ENCODE assay signal across 8 mouse cellular contexts in genomic region chr19:8713997-8714652, GRCm38 (mm10). TPM values are rescaled to one million over a fixed set of nuclear protein-coding genes. Genes with fewer than 3 reads are reported as not detected.
DNase-seq lines count a peak whose midpoint lies in the region; ATAC-seq and TF ChIP-seq lines count a peak whose summit lies in the region.

No protein-coding gene starts in this region.

- peak overlapping the region; percentile 81 for H3K4me3 ChIP-seq in kidney, adult 2 months (ENCODE audit: insufficient read depth, low read depth, low read length)
- peak overlapping the region; percentile 99 for H3K4me3 ChIP-seq in bone marrow macrophage, adult 2 months (ENCODE audit: insufficient read depth, low read length)
- H3K4me3 ChIP-seq in hindbrain, embryonic 16.5 days (ENCODE audit: low read length), result peak overlapping the region; percentile 50
- peak overlapping the region; percentile 57 for H3K4me3 ChIP-seq in midbrain, embryonic 15.5 days

- peaks cover 3% of the 10 kb centered on the region; the same call in 1 of the 2 replicates for H3K36me3 ChIP-seq in kidney, adult 2 months (ENCODE audit: control insufficient read depth, insufficient read depth, low read length)
- peaks cover 11% of the 10 kb centered on the region for H3K36me3 ChIP-seq in hindbrain, embryonic 16.5 days (ENCODE audit: control insufficient read depth, insufficient read depth, low read length)
- peaks cover 16% of the 10 kb centered on the region; the same call in 1 of the 2 replicates for H3K36me3 ChIP-seq in midbrain, embryonic 15.5 days (replicated peaks)

- WGBS in kidney, adult 2 months, result 5% methylated on average over 13 of the region's 13 CpGs
- WGBS in hindbrain, embryonic 16.5 days, result 7% methylated on average over 13 of the region's 13 CpGs
- 10% methylated on average over 13 of the region's 13 CpGs for WGBS in midbrain, embryonic 15.5 days

- DNase-seq in kidney, adult 2 months, result no peak
- DNase-seq in kidney, postnatal 25 days, result no peak
- DNase-seq in urinary bladder, adult 18-20 months (ENCODE audit: low spot score in 2 of 2), result no peak
- no peak for DNase-seq in layer of hippocampus, adult 9-10 months (ENCODE audit: low spot score)
- no peak for DNase-seq in thymus, postnatal 14 days

- H3K27me3 ChIP-seq in kidney, adult 2 months (replicated peaks; ENCODE audit: control insufficient read depth, insufficient read depth, low read length), result no peaks in the 10 kb centered on the region
- no peaks in the 10 kb centered on the region for H3K27me3 ChIP-seq in hindbrain, embryonic 16.5 days (replicated peaks; ENCODE audit: control insufficient read depth, insufficient read depth, low read length)
- H3K27me3 ChIP-seq in midbrain, embryonic 15.5 days (replicated peaks), result no peaks in the 10 kb centered on the region

- H3K4me2 ChIP-seq in hindbrain, embryonic 16.5 days (ENCODE audit: low read length), result peak overlapping the region; percentile 58
- peak overlapping the region; percentile 66 for H3K4me2 ChIP-seq in midbrain, embryonic 15.5 days

- H3K4me1 ChIP-seq in kidney, adult 2 months (ENCODE audit: control insufficient read depth, insufficient read depth, low read length), result peaks cover 9% of the 10 kb centered on the region; the same call in 1 of the 2 replicates
- peaks cover 23% of the 10 kb centered on the region for H3K4me1 ChIP-seq in bone marrow macrophage, adult 2 months (ENCODE audit: control insufficient read depth, insufficient read depth, low read length)
- peaks cover 23% of the 10 kb centered on the region for H3K4me1 ChIP-seq in hindbrain, embryonic 16.5 days (ENCODE audit: control insufficient read depth, insufficient read depth, low read depth, low read length)
- H3K4me1 ChIP-seq in midbrain, embryonic 15.5 days, result peaks cover 37% of the 10 kb centered on the region

- no peak for TF ChIP-seq POLR2A in kidney, adult 2 months (IDR thresholded peaks at IDR 0.05; ENCODE audit: low read depth, low read length)
- no peak for TF ChIP-seq POLR2A in bone marrow macrophage, adult 2 months (IDR thresholded peaks at IDR 0.05; ENCODE audit: borderline replicate concordance, low read depth, low read length)

- H3K9me3 ChIP-seq in hindbrain, embryonic 16.5 days (ENCODE audit: control insufficient read depth, low read length), result no peaks in the 10 kb centered on the region
- H3K9me3 ChIP-seq in midbrain, embryonic 15.5 days, result no peaks in the 10 kb centered on the region

- ATAC-seq in hindbrain, embryonic 16.5 days, result peak; percentile 31
- ATAC-seq in midbrain, embryonic 15.5 days (replicated peaks), result peak; percentile 25

- peak overlapping the region; percentile 75 for H3K9ac ChIP-seq in hindbrain, embryonic 16.5 days (ENCODE audit: low read depth, low read length)
- H3K9ac ChIP-seq in midbrain, embryonic 15.5 days, result peak overlapping the region; percentile 70

- peak overlapping the region; percentile 83; the same call in 1 of the 2 replicates for H3K27ac ChIP-seq in kidney, adult 2 months (ENCODE audit: insufficient read depth, low read depth, low read length)
- peak overlapping the region; percentile 96 for H3K27ac ChIP-seq in bone marrow macrophage, adult 2 months (ENCODE audit: insufficient read depth, low read depth, low read length)
- peak overlapping the region; percentile 85 for H3K27ac ChIP-seq in hindbrain, embryonic 16.5 days (ENCODE audit: low read depth, low read length)
- H3K27ac ChIP-seq in midbrain, embryonic 15.5 days, result peak overlapping the region; percentile 88

- no peak for TF ChIP-seq CTCF in kidney, adult 2 months (conservative IDR thresholded peaks at IDR 0.05; ENCODE audit: insufficient read depth, insufficient read length, low read depth, low read length)
- TF ChIP-seq CTCF in bone marrow macrophage, adult 2 months (IDR thresholded peaks at IDR 0.05; ENCODE audit: low read depth, low read length), result no peak

RNA-seq across cellular contexts. Expression of gene Slc3a2, which starts 9.0 kb away (rescaled TPM):
- polyA plus RNA-seq in kidney, adult 2 months (2012; rRNA removed), result 560 and 573 TPM in 2 replicates
- polyA plus RNA-seq in bone marrow macrophage, adult 2 months (2012; ENCODE audit: insufficient read depth, insufficient read length, missing spikeins), result 160 and 172 TPM in 2 replicates
- 183 and 191 TPM in 2 replicates for polyA plus RNA-seq in hindbrain, embryonic 16.5 days (2015; fragmentation: Nextera tagmentation; extraction: Ambion mirVana)
- polyA plus RNA-seq in midbrain, embryonic 15.5 days (2015; fragmentation: Nextera tagmentation; extraction: Ambion mirVana), result 165 and 174 TPM in 2 replicates

RNA-seq across cellular contexts. Expression of gene Wdr74, which starts 21.5 kb away (rescaled TPM):
- 28.2 and 29.3 TPM in 2 replicates for polyA plus RNA-seq in kidney, adult 2 months (2012; rRNA removed)
- polyA plus RNA-seq in bone marrow macrophage, adult 2 months (2012; ENCODE audit: insufficient read depth, insufficient read length, missing spikeins), result 22.2 and 25.8 TPM in 2 replicates
- polyA plus RNA-seq in hindbrain, embryonic 16.5 days (2015; fragmentation: Nextera tagmentation; extraction: Ambion mirVana), result 89.6 and 92.0 TPM in 2 replicates
- polyA plus RNA-seq in midbrain, embryonic 15.5 days (2015; fragmentation: Nextera tagmentation; extraction: Ambion mirVana), result 100.0 and 103 TPM in 2 replicates

RNA-seq across cellular contexts. Expression of gene 1700092M07Rik, which starts 26.4 kb away (rescaled TPM):
- polyA plus RNA-seq in kidney, adult 2 months (2012; rRNA removed), result 0.39 TPM in 1 of 2 replicates, not detected in the other
- not detected in 2 replicates for polyA plus RNA-seq in bone marrow macrophage, adult 2 months (2012; ENCODE audit: insufficient read depth, insufficient read length, missing spikeins)
- 1.5 and 1.6 TPM in 2 replicates for polyA plus RNA-seq in hindbrain, embryonic 16.5 days (2015; fragmentation: Nextera tagmentation; extraction: Ambion mirVana)
- 1.5 and 1.7 TPM in 2 replicates for polyA plus RNA-seq in midbrain, embryonic 15.5 days (2015; fragmentation: Nextera tagmentation; extraction: Ambion mirVana)

RNA-seq across cellular contexts. Expression of gene Stx5a, which starts 27.1 kb away (rescaled TPM):
- polyA plus RNA-seq in kidney, adult 2 months (2012; rRNA removed), result 51.4 and 59.4 TPM in 2 replicates
- 84.2 and 100 TPM in 2 replicates for polyA plus RNA-seq in bone marrow macrophage, adult 2 months (2012; ENCODE audit: insufficient read depth, insufficient read length, missing spikeins)
- 109 and 119 TPM in 2 replicates for polyA plus RNA-seq in hindbrain, embryonic 16.5 days (2015; fragmentation: Nextera tagmentation; extraction: Ambion mirVana)
- polyA plus RNA-seq in midbrain, embryonic 15.5 days (2015; fragmentation: Nextera tagmentation; extraction: Ambion mirVana), result 121 and 123 TPM in 2 replicates

RNA-seq across cellular contexts. Expression of gene Nxf1, which starts 42.7 kb away (rescaled TPM):
- polyA plus RNA-seq in kidney, adult 2 months (2012; rRNA removed), result 84.0 and 89.7 TPM in 2 replicates
- polyA plus RNA-seq in bone marrow macrophage, adult 2 months (2012; ENCODE audit: insufficient read depth, insufficient read length, missing spikeins), result 142 and 162 TPM in 2 replicates
- polyA plus RNA-seq in hindbrain, embryonic 16.5 days (2015; fragmentation: Nextera tagmentation; extraction: Ambion mirVana), result 120 and 140 TPM in 2 replicates
- polyA plus RNA-seq in midbrain, embryonic 15.5 days (2015; fragmentation: Nextera tagmentation; extraction: Ambion mirVana), result 161 and 171 TPM in 2 replicates
